ENCODE assay signal across 9 mouse cellular contexts in genomic region chr5:37354385-37354784, GRCm38 (mm10). TPM values are rescaled to one million over a fixed set of nuclear protein-coding genes. Genes with fewer than 3 reads are reported as not detected.
DNase-seq lines count a peak whose midpoint lies in the region; ATAC-seq lines count a peak whose summit lies in the region.
"Had no signal": no experiment of that assay in that cellular context is flagged by ENCODE, and none has a peak within 500 bp of the region (broad histone marks: within the 10 kb centered on the region; RNA-seq: fewer than 3 reads in every experiment).

No protein-coding gene starts in this region.

- DNase-seq in hindbrain, embryonic 14.5 days (ENCODE audit: low spot score), result peak; percentile 45
- peak; percentile 87 for DNase-seq in 3T3-L1 (ENCODE audit: low read depth, low spot score)
- peak; percentile 50 for DNase-seq in ES-CJ7 (ENCODE audit: low read depth, low spot score)
- peak; percentile 69 to 82 for DNase-seq in cerebellum, postnatal 14 days
- peak; percentile 75 to 88 for DNase-seq in kidney, postnatal 25 days
- DNase-seq in retina, embryonic 14.5 days (ENCODE audit: low spot score), result peak; percentile 74
- DNase-seq in T-cell, adult 2 months (ENCODE audit: low spot score), result no peak

- WGBS in hindbrain, embryonic 14.5 days, result 87% methylated on average over 4 of the region's 4 CpGs
- 90% methylated on average over 4 of the region's 4 CpGs for WGBS in hindbrain, embryonic 13.5 days

- H3K36me3 ChIP-seq in hindbrain, embryonic 14.5 days (replicated peaks; ENCODE audit: control insufficient read depth, insufficient read depth), result no peaks in the 10 kb centered on the region
- peaks cover 16% of the 10 kb centered on the region for H3K36me3 ChIP-seq in hindbrain, embryonic 13.5 days

- ATAC-seq in hindbrain, embryonic 14.5 days (ENCODE audit: low FRiP score), result no peak
- ATAC-seq in hindbrain, embryonic 13.5 days (ENCODE audit: low FRiP score), result no peak

- H3K9me3 ChIP-seq in hindbrain, embryonic 14.5 days (ENCODE audit: control insufficient read depth, low read length), result no peaks in the 10 kb centered on the region
- H3K9me3 ChIP-seq in hindbrain, embryonic 13.5 days, result no peaks in the 10 kb centered on the region
- H3K9me3 ChIP-seq: neural tube, embryonic 13.5 days had no signal

- no peak overlapping the region for H3K4me2 ChIP-seq in hindbrain, embryonic 14.5 days (replicated peaks)
- H3K4me2 ChIP-seq in hindbrain, embryonic 13.5 days, result no peak overlapping the region
- H3K4me2 ChIP-seq: neural tube, embryonic 13.5 days had no signal

- no peaks in the 10 kb centered on the region for H3K27me3 ChIP-seq in hindbrain, embryonic 14.5 days (ENCODE audit: control insufficient read depth, insufficient read depth, low read length)
- no peaks in the 10 kb centered on the region for H3K27me3 ChIP-seq in hindbrain, embryonic 13.5 days
- H3K27me3 ChIP-seq: neural tube, embryonic 13.5 days had no signal

- H3K4me1 ChIP-seq in hindbrain, embryonic 14.5 days (replicated peaks; ENCODE audit: control insufficient read depth, insufficient read depth, low read length), result no peaks in the 10 kb centered on the region
- H3K4me1 ChIP-seq in hindbrain, embryonic 13.5 days (replicated peaks), result no peaks in the 10 kb centered on the region
- H3K4me1 ChIP-seq: neural tube, embryonic 13.5 days had no signal

- H3K4me3 ChIP-seq in hindbrain, embryonic 14.5 days (replicated peaks; ENCODE audit: low read length), result no peak overlapping the region
- no peak overlapping the region for H3K4me3 ChIP-seq in hindbrain, embryonic 13.5 days
- H3K4me3 ChIP-seq: neural tube, embryonic 13.5 days had no signal

- H3K9ac ChIP-seq in hindbrain, embryonic 14.5 days, result no peak overlapping the region
- H3K9ac ChIP-seq in hindbrain, embryonic 13.5 days, result no peak overlapping the region
- H3K9ac ChIP-seq: neural tube, embryonic 13.5 days had no signal

- H3K27ac ChIP-seq in hindbrain, embryonic 14.5 days, result no peak overlapping the region
- no peak overlapping the region for H3K27ac ChIP-seq in hindbrain, embryonic 13.5 days
- H3K27ac ChIP-seq: neural tube, embryonic 13.5 days had no signal

RNA-seq across cellular contexts. Expression of gene Evc2, which starts 16.1 kb away (rescaled TPM):
- polyA plus RNA-seq in hindbrain, embryonic 14.5 days (2014; fragmentation: Nextera tagmentation; extraction: Ambion mirVana), result 4.6 and 5.8 TPM in 2 replicates
- 4.9 TPM in 2 replicates for polyA plus RNA-seq in hindbrain, embryonic 13.5 days (2015; fragmentation: Nextera tagmentation; extraction: Ambion mirVana)

RNA-seq across cellular contexts. Expression of gene Evc, which starts 17.7 kb away (rescaled TPM):
- 2.4 and 3.1 TPM in 2 replicates for polyA plus RNA-seq in hindbrain, embryonic 14.5 days (2014; fragmentation: Nextera tagmentation; extraction: Ambion mirVana)
- 5.1 and 5.4 TPM in 2 replicates for polyA plus RNA-seq in hindbrain, embryonic 13.5 days (2015; fragmentation: Nextera tagmentation; extraction: Ambion mirVana)
